10 mouse cellular contexts compared by ENCODE assay signal in genomic region chr14:18303262-18303661, GRCm38 (mm10). TPM values are rescaled to one million over a fixed set of nuclear protein-coding genes. Genes with fewer than 3 reads are reported as not detected.
DNase-seq lines count a peak whose midpoint lies in the region; ATAC-seq lines count a peak whose summit lies in the region.
"Had no signal": no experiment of that assay in that cellular context is flagged by ENCODE, and none has a peak within 500 bp of the region (broad histone marks: within the 10 kb centered on the region; RNA-seq: fewer than 3 reads in every experiment).

No protein-coding gene starts in this region.

- 80% methylated on average over 4 of the region's 4 CpGs for WGBS in hindbrain, embryonic 15.5 days
- 89% methylated on average over 4 of the region's 4 CpGs for WGBS in hindbrain, embryonic 11.5 days
- WGBS in heart, embryonic 10.5 days = 34% methylated on average over 4 of the region's 4 CpGs

- no peaks in the 10 kb centered on the region for H3K27me3 ChIP-seq in hindbrain, embryonic 15.5 days
- H3K27me3 ChIP-seq in hindbrain, embryonic 11.5 days (ENCODE audit: control insufficient read depth, insufficient read depth, low read length) = no peaks in the 10 kb centered on the region
- H3K27me3 ChIP-seq in heart, embryonic 10.5 days (ENCODE audit: insufficient read depth, poor library complexity, severe bottlenecking) = peaks cover 7% of the 10 kb centered on the region
- H3K27me3 ChIP-seq: CH12.LX; limb, embryonic 15.5 days had no signal

- H3K27ac ChIP-seq in hindbrain, embryonic 15.5 days (replicated peaks) = no peak overlapping the region
- H3K27ac ChIP-seq in hindbrain, embryonic 11.5 days (ENCODE audit: low read depth, low read length) = no peak overlapping the region
- H3K27ac ChIP-seq in heart, embryonic 10.5 days = no peak overlapping the region
- H3K27ac ChIP-seq: limb, embryonic 15.5 days had no signal

- H3K9ac ChIP-seq in hindbrain, embryonic 15.5 days = no peak overlapping the region
- H3K9ac ChIP-seq in hindbrain, embryonic 11.5 days (ENCODE audit: low read depth, low read length) = no peak overlapping the region
- H3K9ac ChIP-seq: limb, embryonic 15.5 days had no signal

- H3K36me3 ChIP-seq in hindbrain, embryonic 15.5 days = peaks cover 7% of the 10 kb centered on the region; the same call in 1 of the 2 replicates
- no peaks in the 10 kb centered on the region for H3K36me3 ChIP-seq in hindbrain, embryonic 11.5 days (ENCODE audit: control insufficient read depth, insufficient read depth, low read length)
- peaks cover 4% of the 10 kb centered on the region; the same call in 1 of the 2 replicates for H3K36me3 ChIP-seq in heart, embryonic 10.5 days

- H3K4me1 ChIP-seq in hindbrain, embryonic 15.5 days (replicated peaks) = no peaks in the 10 kb centered on the region; the same call in 1 of the 2 replicates
- no peaks in the 10 kb centered on the region for H3K4me1 ChIP-seq in hindbrain, embryonic 11.5 days (replicated peaks; ENCODE audit: control insufficient read depth, insufficient read depth, low read length)
- peaks cover 28% of the 10 kb centered on the region for H3K4me1 ChIP-seq in heart, embryonic 10.5 days

- ATAC-seq in hindbrain, embryonic 15.5 days (ENCODE audit: low FRiP score, low read depth) = peak; percentile 20; the same call in 1 of the 2 replicates
- no peak for ATAC-seq in hindbrain, embryonic 11.5 days (ENCODE audit: low FRiP score)

- no peaks in the 10 kb centered on the region for H3K9me3 ChIP-seq in hindbrain, embryonic 15.5 days
- no peaks in the 10 kb centered on the region for H3K9me3 ChIP-seq in hindbrain, embryonic 11.5 days (ENCODE audit: control insufficient read depth, low read length)
- H3K9me3 ChIP-seq in heart, embryonic 10.5 days = no peaks in the 10 kb centered on the region
- H3K9me3 ChIP-seq: limb, embryonic 15.5 days had no signal

- H3K4me3 ChIP-seq in hindbrain, embryonic 15.5 days = no peak overlapping the region
- no peak overlapping the region for H3K4me3 ChIP-seq in hindbrain, embryonic 11.5 days (ENCODE audit: low read depth, low read length)
- no peak overlapping the region for H3K4me3 ChIP-seq in heart, embryonic 10.5 days
- H3K4me3 ChIP-seq: limb, embryonic 15.5 days had no signal

- DNase-seq in hindbrain, embryonic 11.5 days (ENCODE audit: low spot score) = no peak
- peak; percentile 34 to 35 for DNase-seq in cerebellum, adult 18-20 months
- peak; percentile 78 for DNase-seq in heart, embryonic 10.5 days (ENCODE audit: low spot score)
- peak; percentile 31 to 75 for DNase-seq in left cerebral cortex, adult 8-10 months (ENCODE audit: low spot score in 2 of 2)
- DNase-seq in urinary bladder, postnatal 25 days (ENCODE audit: low spot score) = no peak
- DNase-seq in adrenal gland, adult (ENCODE audit: inconsistent age in 2 of 2, low spot score in 1 of 2) = no peak
- no peak for DNase-seq in lung, postnatal 14 days

- no peak overlapping the region for H3K4me2 ChIP-seq in hindbrain, embryonic 15.5 days
- H3K4me2 ChIP-seq in hindbrain, embryonic 11.5 days (replicated peaks; ENCODE audit: low read depth, low read length) = no peak overlapping the region
- H3K4me2 ChIP-seq: limb, embryonic 15.5 days had no signal

RNA-seq across cellular contexts. Expression of gene Ube2e1, which starts 28.4 kb away (rescaled TPM):
- polyA plus RNA-seq in hindbrain, embryonic 15.5 days (2015; fragmentation: Nextera tagmentation; extraction: Ambion mirVana) = 195 and 196 TPM in 2 replicates
- polyA plus RNA-seq in hindbrain, embryonic 11.5 days (2014; fragmentation: Nextera tagmentation; extraction: Ambion mirVana) = 67.4 and 81.9 TPM in 2 replicates
- polyA plus RNA-seq in heart, embryonic 10.5 days (2016; fragmentation: Nextera tagmentation; extraction: Ambion mirVana) = 63.9 and 107 TPM in 2 replicates
- total RNA-seq in left cerebral cortex, adult 8-10 months (2022) = 100 to 1,000 TPM; 111 to 132 (median 115) TPM

RNA-seq across cellular contexts. Expression of gene Rpl15, which starts 32.1 kb away (rescaled TPM):
- polyA plus RNA-seq in hindbrain, embryonic 15.5 days (2015; fragmentation: Nextera tagmentation; extraction: Ambion mirVana) = 257 and 269 TPM in 2 replicates
- 400 and 415 TPM in 2 replicates for polyA plus RNA-seq in hindbrain, embryonic 11.5 days (2014; fragmentation: Nextera tagmentation; extraction: Ambion mirVana)
- 332 and 406 TPM in 2 replicates for polyA plus RNA-seq in heart, embryonic 10.5 days (2016; fragmentation: Nextera tagmentation; extraction: Ambion mirVana)
- 100 to 1,000 TPM; 388 to 418 (median 397) TPM for total RNA-seq in left cerebral cortex, adult 8-10 months (2022)

RNA-seq across cellular contexts. Expression of gene Nkiras1, which starts 32.3 kb away (rescaled TPM):
- 54.3 and 54.9 TPM in 2 replicates for polyA plus RNA-seq in hindbrain, embryonic 15.5 days (2015; fragmentation: Nextera tagmentation; extraction: Ambion mirVana)
- 17.0 and 20.2 TPM in 2 replicates for polyA plus RNA-seq in hindbrain, embryonic 11.5 days (2014; fragmentation: Nextera tagmentation; extraction: Ambion mirVana)
- polyA plus RNA-seq in heart, embryonic 10.5 days (2016; fragmentation: Nextera tagmentation; extraction: Ambion mirVana) = 14.8 and 16.7 TPM in 2 replicates
- 10 to 100 TPM; 81.8 to 98.4 (median 95.8) TPM for total RNA-seq in left cerebral cortex, adult 8-10 months (2022)

Comparison
In these comparisons a context has a peak if more than half of its experiments do, and no peak if none do; other contexts are left out.
1. DNase-seq: peak in cerebellum, adult 18-20 months (2 of 2), heart, embryonic 10.5 days (single experiment) and left cerebral cortex, adult 8-10 months (2 of 2); none in hindbrain, embryonic 11.5 days (single experiment), urinary bladder, postnatal 25 days (single experiment), adrenal gland, adult (0 of 2) and lung, postnatal 14 days (single experiment).